Mouse (Mus musculus): ENCODE measurements around the gene Zc3hav1.

Zc3hav1 gene

GRCm38 (mm10) chr6:38297580-38298245 lies 56.7 kb downstream of the Zc3hav1 start:
- no peak for DNase-seq (ENCODE audit: low read depth, low spot score)

DNA sequence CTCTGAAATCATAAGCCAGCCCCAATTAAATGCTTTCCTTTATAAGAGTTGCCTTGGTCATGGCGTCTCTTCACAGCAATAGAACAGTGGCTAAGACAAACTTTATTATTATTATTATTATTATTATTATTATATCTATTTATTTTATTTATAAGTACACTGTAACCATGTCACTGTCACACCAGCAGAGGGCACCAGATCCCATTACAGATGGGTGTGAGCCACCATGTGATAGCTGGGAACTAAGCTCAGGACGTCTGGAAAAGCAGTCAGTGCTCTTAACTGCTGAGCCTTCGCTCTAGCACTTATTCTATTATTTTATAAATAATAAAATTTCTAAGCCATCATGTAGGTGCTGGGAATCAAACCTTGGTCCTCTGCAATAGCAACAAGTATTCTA lies 60.7 kb downstream of the Zc3hav1 start:
- no peak for DNase-seq (ENCODE audit: low read depth, low spot score)

GRCm38 (mm10) chr6:38292871-38293646 lies 61.3 kb downstream of the Zc3hav1 start:
- DNase-seq (ENCODE audit: low read depth, low spot score) = no peak

DNA sequence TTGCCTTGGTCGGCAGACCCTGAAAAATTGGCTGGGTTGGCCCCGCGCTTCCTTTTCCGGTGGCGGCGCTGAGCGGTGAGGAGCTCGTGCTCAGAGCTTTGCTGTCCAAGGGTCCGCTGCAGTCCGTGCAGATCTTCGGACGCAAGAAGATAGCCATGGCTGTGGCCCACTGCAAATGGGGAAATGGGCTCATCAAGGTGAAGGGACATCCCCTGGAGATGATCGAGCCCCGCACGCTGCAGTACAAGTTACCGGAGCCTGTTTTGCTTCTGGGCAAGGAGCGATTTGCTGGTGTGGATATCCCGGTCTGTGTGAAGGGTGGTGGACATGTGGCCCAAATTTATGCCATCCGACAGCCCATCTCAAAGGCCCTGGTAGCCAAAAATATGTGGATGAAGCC lies 70.0 kb downstream of the Zc3hav1 start:
- no peak for DNase-seq (ENCODE audit: low read depth, low spot score)

DNA sequence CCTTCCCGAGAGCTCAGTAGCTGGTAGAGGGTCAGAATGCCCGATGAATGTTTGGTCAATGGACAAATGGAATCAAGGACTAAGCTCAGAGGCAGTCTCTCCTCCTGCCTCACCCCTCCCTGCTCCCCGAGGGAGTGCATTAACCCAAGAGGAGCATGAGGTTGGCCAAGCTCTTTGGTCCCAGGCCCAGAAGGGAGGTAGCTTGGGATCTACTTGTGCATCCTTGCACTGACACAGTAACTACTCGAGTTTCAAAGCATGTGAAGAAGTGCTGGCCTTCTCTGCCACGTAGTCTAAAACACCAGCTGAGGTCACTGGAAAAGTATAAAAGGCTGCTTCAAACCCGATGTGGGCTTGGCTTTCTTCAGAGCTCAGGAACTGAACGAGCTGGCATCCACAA lies 89.9 kb downstream of the Zc3hav1 start:
- no peak for DNase-seq (ENCODE audit: low read depth, low spot score)

DNA sequence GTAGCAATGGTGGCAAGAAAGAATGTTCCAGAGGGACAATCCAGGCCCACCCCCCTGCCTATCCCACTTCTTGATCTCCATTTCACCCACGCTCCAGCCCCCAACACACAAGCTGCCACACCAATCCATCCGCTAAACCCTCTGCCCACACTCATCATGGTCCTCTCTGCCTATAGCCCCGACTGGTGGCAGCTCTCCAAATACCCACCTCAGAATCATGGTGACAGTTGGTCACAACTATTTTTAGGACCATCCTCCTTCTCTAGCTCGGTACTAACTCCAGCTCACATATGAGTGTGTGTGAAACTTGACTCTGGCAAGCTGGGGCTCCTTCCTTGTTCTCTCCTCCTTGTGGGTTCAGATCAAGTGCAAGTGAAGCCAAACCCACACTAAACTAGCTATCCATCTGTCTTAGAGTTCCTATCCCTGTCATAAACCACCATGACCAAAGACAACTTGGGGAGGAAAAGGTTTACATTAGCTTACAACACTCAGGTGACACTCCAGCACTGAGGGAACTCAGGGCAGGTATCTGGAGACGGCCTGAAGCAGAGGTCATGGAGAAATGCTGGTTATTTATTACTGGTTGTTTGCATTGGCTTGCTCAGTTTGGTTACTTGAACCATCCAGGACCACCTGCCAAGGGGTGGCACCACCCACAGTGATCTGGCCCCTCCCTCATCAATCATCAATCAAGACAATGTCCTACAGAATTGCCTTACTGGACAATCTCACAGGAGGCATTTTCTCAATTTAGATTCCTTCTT lies 90.8 kb downstream of the Zc3hav1 start:
- DNase-seq (ENCODE audit: low read depth, low spot score) = no peak

DNA sequence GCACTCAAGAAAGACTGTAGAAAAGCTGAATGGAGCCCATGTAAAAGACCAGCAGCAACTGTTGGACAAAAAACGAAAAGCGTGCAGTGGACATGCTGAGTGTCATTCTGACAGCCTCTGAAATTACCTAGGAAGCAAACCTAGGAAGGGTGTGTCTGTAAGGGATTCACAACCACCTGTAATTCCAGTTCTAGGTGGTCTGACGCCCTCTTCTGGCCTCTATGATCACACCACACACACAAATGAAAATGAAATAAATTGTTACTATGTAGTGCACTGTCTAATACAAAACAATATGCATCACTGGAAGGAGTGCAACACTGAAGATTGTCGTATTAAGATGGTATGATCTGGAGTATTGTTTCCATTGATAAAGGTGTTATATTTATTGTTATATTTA lies 92.5 kb downstream of the Zc3hav1 start:
- DNase-seq (ENCODE audit: low read depth, low spot score) = no peak

- DNase-seq (ENCODE audit: low read depth, low spot score) = no peak
Observed at GRCm38 (mm10) chr6:38257506-38257905, 96.9 kb downstream of the Zc3hav1 start.

DNA sequence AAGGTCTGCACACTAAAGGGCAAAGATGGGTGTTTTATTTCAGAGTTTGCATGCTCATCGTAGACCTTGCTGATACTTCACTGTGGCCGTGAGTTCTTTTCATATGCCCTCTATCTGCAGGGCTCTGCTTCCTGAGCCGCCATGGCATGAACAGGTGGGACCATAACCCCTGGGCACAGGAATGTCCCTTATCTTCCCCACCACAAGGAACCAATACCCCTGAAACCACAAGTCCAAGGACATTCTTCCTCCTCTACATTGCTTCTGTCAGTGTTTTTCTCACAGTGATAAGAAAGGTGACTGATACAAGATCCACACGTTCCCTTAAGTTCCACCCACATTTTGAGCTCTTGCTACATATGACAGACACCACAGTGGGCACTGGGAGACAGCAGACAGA lies 97.6 kb downstream of the Zc3hav1 start:
- DNase-seq (ENCODE audit: low read depth, low spot score) = no peak

DNA sequence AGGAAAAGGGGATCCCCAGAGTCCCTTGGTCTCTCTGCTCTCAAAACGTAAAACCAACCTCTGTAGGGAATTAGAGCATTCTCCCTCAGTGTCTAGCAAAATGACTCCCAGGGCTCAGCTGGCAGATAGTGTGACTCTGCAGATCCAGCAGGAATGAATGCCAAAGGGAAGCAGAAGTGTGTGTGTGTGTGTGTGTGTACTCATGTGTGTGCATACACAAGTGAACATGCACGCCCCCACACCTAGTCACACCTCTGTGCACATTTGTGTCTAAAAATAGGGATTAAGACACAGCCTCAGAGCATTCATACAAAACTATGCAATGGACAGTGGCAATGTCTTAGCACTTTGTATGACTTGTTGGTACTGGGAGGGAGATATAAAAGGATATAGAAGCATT lies 98.6 kb downstream of the Zc3hav1 start:
- DNase-seq (ENCODE audit: low read depth, low spot score) = no peak

All from CD4-positive helper T cell, adult 2 months (primary cell).